Mouse (Mus musculus) MEL (cell line): Measurements from ENCODE around the gene Neil1. TPM values are rescaled to one million over a fixed set of nuclear protein-coding genes. Genes with fewer than 3 reads are reported as not detected.
A peak's percentile ranks its signal among the peaks of the same experiment; 100 is the strongest.

ENCODE experiments used
- DNase-seq: peaks from one replicate; pipeline ENCODE4 v3.0.0; 2011; ENCODE audit warnings: low read depth, low spot score
- H3K27ac ChIP-seq: 2 replicates; pipeline ENCODE4 v1.5.1; 2012; ENCODE audit warnings: low read depth, mild to moderate bottlenecking, control low read depth, low read length, moderate library complexity; ENCODE audit not compliant: control insufficient read depth
- H3K27me3 ChIP-seq, 2 experiments: fragments of 150-350 bp in 1 of 2; sonication (generic) in 1 of 2; 2 replicates each; pipeline ENCODE4 v1.6.1; 2012; ENCODE audit warnings: low read length in 2 of 2, mild to moderate bottlenecking in 2 of 2, improper control_type of control experiment in 1 of 2, moderate library complexity in 1 of 2; ENCODE audit not compliant: insufficient read depth in 2 of 2, control insufficient read depth in 1 of 2
- H3K36me3 ChIP-seq, 2 experiments: 2 replicates each; pipeline ENCODE4 v1.6.1; 2012 to 2014; ENCODE audit warnings: low read length in 2 of 2, improper control_type of control experiment in 1 of 2, inconsistent platforms in 1 of 2, mild to moderate bottlenecking in 1 of 2; ENCODE audit not compliant: insufficient read depth in 2 of 2, control insufficient read depth in 1 of 2
- H3K4me1 ChIP-seq, 2 experiments: fragments of 150-350 bp in 1 of 2; sonication (generic) in 1 of 2; 2 replicates each; pipeline ENCODE4 v1.6.1; 2012; ENCODE audit warnings: low read length in 2 of 2, improper control_type of control experiment in 1 of 2, mild to moderate bottlenecking in 1 of 2; ENCODE audit not compliant: insufficient read depth in 2 of 2, control insufficient read depth in 1 of 2
- H3K4me3 ChIP-seq, 2 experiments: fragments of 150-350 bp in 1 of 2; sonication (generic) in 1 of 2; 2 replicates each; pipeline ENCODE4 v1.5.1; 2012; ENCODE audit warnings: low read depth in 2 of 2, low read length in 2 of 2, mild to moderate bottlenecking in 2 of 2, moderate library complexity in 2 of 2, control low read depth in 1 of 2, improper control_type of control experiment in 1 of 2; ENCODE audit not compliant: control insufficient read depth in 1 of 2, insufficient read depth in 1 of 2
- H3K79me2 ChIP-seq: 2 replicates; pipeline ENCODE4 v1.6.1; 2012; ENCODE audit warnings: mild to moderate bottlenecking, low read length, moderate library complexity; ENCODE audit not compliant: control insufficient read depth, poor library complexity, insufficient read depth
- H3K9ac ChIP-seq: 2 replicates; pipeline ENCODE4 v1.6.1; 2012; ENCODE audit warnings: low read depth, mild to moderate bottlenecking, control low read depth, low read length, moderate library complexity; ENCODE audit not compliant: control insufficient read depth, poor library complexity, severe bottlenecking
- H3K9me3 ChIP-seq: fragments of 150-350 bp; sonication (generic); replicated peaks from 2 replicates; pipeline ENCODE4 v1.6.1; 2012; ENCODE audit warnings: mild to moderate bottlenecking, low read length, improper control_type of control experiment, moderate library complexity; ENCODE audit not compliant: insufficient read depth
- BHLHE40 ChIP-seq: IDR thresholded peaks from 2 replicates; pipeline ENCODE4 v1.6.1; 2012; ENCODE audit warnings: low read depth, mild to moderate bottlenecking, inconsistent platforms, low read length, improper control_type of control experiment, borderline replicate concordance
- E2F4 ChIP-seq: IDR thresholded peaks from 2 replicates; pipeline ENCODE4 v1.6.1; 2011; ENCODE audit warnings: low read depth, low read length, improper control_type of control experiment, borderline replicate concordance
- ETS1 ChIP-seq: IDR thresholded peaks from 2 replicates; pipeline ENCODE4 v1.6.1; 2012; ENCODE audit warnings: low read depth, mild to moderate bottlenecking, inconsistent platforms, low read length, improper control_type of control experiment, moderate library complexity
- HCFC1 ChIP-seq: IDR thresholded peaks from 2 replicates; pipeline ENCODE4 v1.6.1; 2012; ENCODE audit warnings: low read depth, mild to moderate bottlenecking, inconsistent platforms, low read length, improper control_type of control experiment, moderate library complexity
- MYB ChIP-seq: IDR thresholded peaks from 2 replicates; pipeline ENCODE4 v1.6.1; 2011; ENCODE audit warnings: mild to moderate bottlenecking, low read depth, low read length, improper control_type of control experiment
- MYC ChIP-seq: IDR thresholded peaks from 2 replicates; pipeline ENCODE4 v1.6.1; 2011; ENCODE audit warnings: low read depth, mild to moderate bottlenecking, low read length, improper control_type of control experiment, moderate library complexity
- POLR2A ChIP-seq, 2 experiments: IDR thresholded peaks; 2 replicates each; pipeline ENCODE4 v1.6.1; 2011 to 2012; ENCODE audit warnings: low read length in 2 of 2, mild to moderate bottlenecking in 2 of 2, control low read depth in 1 of 2, improper control_type of control experiment in 1 of 2, low read depth in 1 of 2, moderate library complexity in 1 of 2; ENCODE audit not compliant: control insufficient read depth in 1 of 2, insufficient read depth in 1 of 2, poor library complexity in 1 of 2
- POLR2AphosphoS5 ChIP-seq: IDR thresholded peaks from 2 replicates; pipeline ENCODE4 v1.6.1; 2012; ENCODE audit warnings: low read depth, borderline replicate concordance, mild to moderate bottlenecking, inconsistent platforms, low read length, moderate library complexity, mixed read lengths
- SMC3 ChIP-seq: IDR thresholded peaks from 2 replicates; pipeline ENCODE4 v1.6.1; 2011; ENCODE audit warnings: low read depth, low read length, improper control_type of control experiment
- TAL1 ChIP-seq: IDR thresholded peaks from 2 replicates; pipeline ENCODE4 v1.6.1; 2012; ENCODE audit warnings: mild to moderate bottlenecking, inconsistent platforms, low read length, moderate library complexity, mixed read lengths
- TBP ChIP-seq: IDR thresholded peaks from 2 replicates; pipeline ENCODE4 v1.8.0; 2011; ENCODE audit warnings: low read depth, low read length, improper control_type of control experiment
- USF1 ChIP-seq: IDR thresholded peaks from 2 replicates; pipeline ENCODE4 v1.6.1; 2014; ENCODE audit warnings: low read depth, mild to moderate bottlenecking, inconsistent platforms, low read length, improper control_type of control experiment, moderate library complexity
- ZKSCAN1 ChIP-seq: IDR thresholded peaks from 2 replicates; pipeline ENCODE4 v1.6.1; 2012; ENCODE audit warnings: low read depth, mild to moderate bottlenecking, inconsistent platforms, low read length, improper control_type of control experiment, moderate library complexity
- ZNF384 ChIP-seq: IDR thresholded peaks from 2 replicates; pipeline ENCODE4 v1.6.1; 2012; ENCODE audit warnings: low read depth, mild to moderate bottlenecking, inconsistent platforms, low read length, improper control_type of control experiment
- polyA plus RNA-seq, 2 experiments: library from polyadenylated mRNA; stranded (reverse) in 1 of 2; unstranded in 1 of 2; fragments of >175 nt in 1 of 2; fragments of >200 nt in 1 of 2; gene quantifications; 2 replicates each; pipeline versions ENCODE4 v1.2.1 to v1.2.4; 2012; ENCODE audit warnings: low replicate concordance in 2 of 2, low read depth in 1 of 2; ENCODE audit not compliant: insufficient read length in 2 of 2, insufficient read depth in 1 of 2, missing spikeins in 1 of 2
- total RNA-seq: library from RNA; depleted of rRNA; stranded (reverse); fragments of 300-350 nt; gene quantifications from 2 replicates; pipeline ENCODE4 v1.2.3, GENCODE M21; 2012

Neil1 gene
- total and polyA plus RNA-seq, 3 experiments: 1.8 to 4.3 TPM; not detected in 1

DNA sequence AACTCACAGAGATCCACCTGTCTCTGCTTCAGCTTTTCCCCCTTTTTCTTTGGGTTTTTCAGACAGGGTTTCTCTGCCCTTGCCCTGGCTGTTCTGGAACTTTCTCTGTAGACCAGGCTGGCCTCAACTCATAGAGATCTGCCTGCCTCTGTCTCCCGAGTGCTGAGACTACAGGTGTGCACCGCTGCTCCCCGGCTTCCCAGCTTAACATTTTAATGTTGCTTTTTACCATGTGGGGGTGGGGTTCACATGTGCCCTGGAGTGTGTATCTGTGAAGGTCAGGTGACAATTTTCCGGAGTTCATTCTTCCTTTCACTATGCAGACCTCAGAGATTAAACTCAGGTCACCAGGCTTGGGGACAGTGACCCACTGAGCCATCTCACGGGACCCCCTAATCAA is 2.1 kb upstream of the Neil1 start:
- no peaks in the 10 kb centered on the region for H3K9me3 ChIP-seq
- no peak overlapping the region for H3K4me3 ChIP-seq
- H3K27ac ChIP-seq: no peak overlapping the region
- H3K9ac ChIP-seq: no peak overlapping the region
- H3K79me2 ChIP-seq: no peaks in the 10 kb centered on the region; the same call in 1 of the 2 replicates
- no peak for DNase-seq
- no peaks in the 10 kb centered on the region; a peak in 1 of 4 replicates for H3K4me1 ChIP-seq
- H3K36me3 ChIP-seq: no peaks in the 10 kb centered on the region; a peak in 1 of 4 replicates
- TF ChIP-seq BHLHE40 (no peak), E2F4 (no peak), USF1 (no peak), SMC3 (no peak), MYB (no peak), POLR2AphosphoS5 (no peak), MYC (no peak), TAL1 (no peak)
- H3K27me3 ChIP-seq: no peaks in the 10 kb centered on the region

DNA sequence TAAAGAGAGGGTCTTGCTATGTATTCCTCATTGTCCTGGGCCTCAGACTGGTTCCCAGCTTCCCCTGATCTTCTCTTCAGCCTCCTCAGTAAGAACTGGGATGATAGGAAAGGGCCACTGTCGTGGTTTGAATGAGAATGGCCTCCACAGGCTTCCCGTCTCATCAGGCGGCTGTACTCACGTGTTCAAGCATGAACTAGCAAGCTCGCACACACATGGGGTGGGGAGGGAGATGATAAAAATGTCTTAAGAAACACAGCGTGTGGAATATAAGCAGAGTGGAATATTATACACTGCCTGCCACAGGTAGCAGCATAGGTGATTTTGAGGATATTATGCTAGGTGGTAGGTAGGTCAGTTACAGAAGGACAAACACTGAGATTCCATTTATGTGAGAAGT is 916 bp upstream of the Neil1 start:
- no peak for DNase-seq
- Histone ChIP-seq H3K4me1 (no peaks in the 10 kb centered on the region; a peak in 1 of 4 replicates), H3K4me3 (no peak overlapping the region; a peak in 1 of 4 replicates), H3K27ac (no peak overlapping the region), H3K79me2 (no peaks in the 10 kb centered on the region; the same call in 1 of the 2 replicates), H3K9ac (no peak overlapping the region), H3K27me3 (no peaks in the 10 kb centered on the region), H3K36me3 (no peaks in the 10 kb centered on the region; a peak in 1 of 4 replicates), H3K9me3 (no peaks in the 10 kb centered on the region)
- TF ChIP-seq TBP (no peak), ETS1 (no peak), ZNF384 (no peak), SMC3 (no peak), POLR2A (IDR thresholded peaks at IDR 0.05; ENCODE audit: control insufficient read depth in 1 of 2, insufficient read depth in 1 of 2, low read depth in 1 of 2, low read length in 2 of 2, poor library complexity in 1 of 2) (no peak), BHLHE40 (no peak)

DNA sequence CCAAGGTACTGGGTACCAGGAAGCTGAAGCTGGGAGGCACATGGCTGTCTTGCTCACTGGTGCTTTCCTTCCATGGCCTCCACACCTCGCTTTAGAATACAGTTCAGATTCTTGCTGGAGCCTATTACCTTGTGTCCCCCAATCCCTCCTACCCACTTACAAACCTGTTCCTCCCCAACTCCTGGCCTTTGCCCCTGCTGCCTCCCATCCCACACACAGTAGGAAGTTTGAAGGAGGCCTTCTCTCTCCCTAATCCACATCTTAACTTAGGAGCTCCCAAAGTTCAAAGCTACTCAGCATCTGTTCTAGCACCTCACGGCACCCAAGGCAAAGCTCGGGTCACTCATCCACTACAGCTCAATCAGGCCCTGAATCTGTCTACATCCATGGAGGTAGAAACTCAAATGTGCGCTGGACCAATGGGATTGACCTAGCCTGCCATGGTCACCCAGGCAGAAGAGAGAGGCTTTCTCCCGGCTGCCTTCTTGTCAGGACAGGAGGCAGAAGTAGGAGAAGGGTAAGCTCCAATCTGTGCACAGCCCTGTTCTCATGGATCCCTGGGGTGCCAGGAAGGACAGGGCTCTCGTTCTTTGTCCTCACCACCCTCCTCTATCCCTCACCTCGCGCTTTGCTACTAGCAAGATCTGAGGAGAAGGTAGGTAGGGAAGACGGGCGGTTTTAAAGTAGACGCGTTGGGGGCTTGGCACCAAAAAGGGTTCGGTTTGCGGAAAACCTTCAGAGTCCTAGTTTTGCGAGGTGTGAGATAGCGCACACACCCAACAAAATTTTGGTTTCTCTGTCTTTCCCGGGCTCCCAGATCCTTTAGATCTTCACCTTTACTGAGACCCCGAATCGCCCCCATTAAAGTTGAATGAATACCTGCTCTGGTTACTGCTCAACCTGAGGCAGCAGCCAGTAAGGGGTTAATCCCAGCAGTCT is 631 bp downstream of the Neil1 start:
- H3K4me1 ChIP-seq: no peaks in the 10 kb centered on the region; a peak in 1 of 4 replicates
- TF ChIP-seq HCFC1 (no peak), ZKSCAN1 (peak; percentile 7; the same call in 1 of the 2 replicates)
- DNase-seq: no peak
- H3K27ac ChIP-seq: no peak overlapping the region; the same call in 1 of the 2 replicates
- no peaks in the 10 kb centered on the region for H3K27me3 ChIP-seq
- no peaks in the 10 kb centered on the region; a peak in 1 of 4 replicates for H3K36me3 ChIP-seq
- peak overlapping the region; percentile 67 for H3K9ac ChIP-seq
- peak overlapping the region; percentile 60 to 67 for H3K4me3 ChIP-seq
- no peaks in the 10 kb centered on the region for H3K9me3 ChIP-seq
- no peaks in the 10 kb centered on the region; the same call in 1 of the 2 replicates for H3K79me2 ChIP-seq
